Mouse (Mus musculus) limb, embryonic 15.5 days (tissue): ENCODE results near the gene Slc43a3. TPM values are rescaled to one million over a fixed set of nuclear protein-coding genes. Genes with fewer than 3 reads are reported as not detected.

Experiments used
- ATAC-seq: fragments of 200-750 bp; cut with Nextera tagmentation; 2 replicates; pipeline ENCODE4 v1.8.0; 2017; ENCODE audit warnings: low read depth, moderate TSS enrichment; ENCODE audit not compliant: insufficient number of reproducible peaks, low FRiP score, low TSS enrichment
- H3K27ac ChIP-seq: fragments of 300-500 bp; sonication (generic); 2 replicates; pipeline ENCODE4 v1.5.1; 2015; ENCODE audit warnings: moderate library complexity, mild to moderate bottlenecking, inconsistent platforms
- H3K27me3 ChIP-seq: fragments of 300-500 bp; sonication (generic); 2 replicates; pipeline ENCODE4 v1.6.1; 2015; ENCODE audit warnings: inconsistent platforms
- H3K36me3 ChIP-seq: fragments of 300-500 bp; sonication (generic); 2 replicates; pipeline ENCODE4 v1.6.1; 2015; ENCODE audit warnings: inconsistent platforms
- H3K4me1 ChIP-seq: fragments of 300-500 bp; sonication (generic); 2 replicates; pipeline ENCODE4 v1.6.1; 2015; ENCODE audit warnings: inconsistent platforms
- H3K4me2 ChIP-seq: fragments of 300-500 bp; sonication (generic); 2 replicates; pipeline ENCODE4 v1.6.1; 2015; ENCODE audit warnings: mild to moderate bottlenecking, inconsistent platforms
- H3K4me3 ChIP-seq: fragments of 300-500 bp; sonication (generic); 2 replicates; pipeline ENCODE4 v1.5.1; 2015; ENCODE audit warnings: mild to moderate bottlenecking, inconsistent platforms
- H3K9ac ChIP-seq: fragments of 300-500 bp; sonication (generic); 2 replicates; pipeline ENCODE4 v1.6.1; 2015; ENCODE audit warnings: inconsistent platforms
- H3K9me3 ChIP-seq: fragments of 300-500 bp; sonication (generic); 2 replicates; pipeline ENCODE4 v1.6.1; 2016; ENCODE audit warnings: inconsistent platforms
- WGBS: fragments of 180-500 bp; shearing (Covaris S2); methylation state at CpG from one replicate; pipeline ENCODE4 v1.1.7; 2015; 5-methylcytosine and 5-hydroxymethylcytosine counted together
- microRNA-seq: library from miRNA; unstranded; fragments of <30 nt; microRNA quantifications from one replicate; pipeline ENCODE4, GENCODE M21; 2016
- polyA plus RNA-seq: library from polyadenylated mRNA; unstranded; fragments of >200 nt; fragmentation: Nextera tagmentation; extraction: Ambion mirVana; gene quantifications from 2 replicates; pipeline ENCODE4 v1.2.1, GENCODE M21; 2015

Slc43a3 gene
- polyA plus RNA-seq, 1 experiment from 2014 or later, result 32.4 TPM

DNA sequence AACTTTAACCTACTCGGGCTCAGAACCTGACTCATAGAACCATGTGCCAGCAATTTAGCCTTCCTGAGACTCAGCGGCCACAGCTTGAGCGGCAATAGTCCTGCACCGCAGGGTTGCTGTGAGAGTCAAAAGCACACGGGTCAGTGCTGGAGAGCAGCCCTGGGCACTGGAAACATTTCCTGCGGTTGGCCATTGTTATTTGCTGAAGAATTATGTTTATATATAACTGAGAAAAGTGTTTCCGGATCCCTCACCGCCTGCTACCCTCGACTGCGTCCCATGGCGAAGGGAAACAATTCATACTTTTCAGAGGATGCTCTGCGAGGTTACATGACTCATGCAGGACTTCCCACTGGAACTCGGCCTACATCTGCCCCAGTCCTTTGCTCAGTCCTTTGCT, 65.1 kb downstream of the Slc43a3 start:
- Histone ChIP-seq H3K27ac (no peak overlapping the region), H3K4me2 (no peak overlapping the region), H3K27me3 (no peaks in the 10 kb centered on the region), H3K9ac (no peak overlapping the region), H3K4me3 (no peak overlapping the region), H3K4me1 (no peaks in the 10 kb centered on the region; the same call in 1 of the 2 replicates), H3K9me3 (no peaks in the 10 kb centered on the region), H3K36me3 (no peaks in the 10 kb centered on the region)
- no peak for ATAC-seq
- WGBS, result 85% methylated on average over 13 of the region's 13 CpGs

DNA sequence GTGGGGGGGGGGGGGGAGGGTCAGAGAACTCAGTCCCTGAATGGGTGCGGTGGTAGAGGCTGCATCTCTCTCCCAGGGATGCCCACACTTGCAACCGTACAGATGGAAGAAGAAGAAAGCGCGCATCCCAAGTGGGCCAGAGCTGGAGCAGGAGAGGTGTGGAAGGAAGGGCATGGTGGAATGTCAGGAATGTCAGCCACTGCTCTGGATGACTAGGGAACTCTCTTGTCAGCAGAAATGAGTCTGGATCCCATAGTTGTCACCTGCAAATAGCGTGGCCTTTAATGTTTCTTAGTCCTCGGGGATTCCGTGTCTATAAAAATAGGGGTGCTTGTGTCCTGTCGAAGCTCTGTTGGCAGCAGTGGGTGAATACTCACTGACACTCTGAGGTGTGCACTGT, 66.2 kb downstream of the Slc43a3 start:
- H3K9me3 ChIP-seq, result no peaks in the 10 kb centered on the region
- no peak overlapping the region for H3K9ac ChIP-seq
- H3K4me3 ChIP-seq, result no peak overlapping the region
- no peaks in the 10 kb centered on the region; the same call in 1 of the 2 replicates for H3K4me1 ChIP-seq
- WGBS, result 61% methylated on average over 8 of the region's 8 CpGs
- no peaks in the 10 kb centered on the region for H3K27me3 ChIP-seq
- H3K27ac ChIP-seq, result no peak overlapping the region
- no peaks in the 10 kb centered on the region for H3K36me3 ChIP-seq
- H3K4me2 ChIP-seq, result no peak overlapping the region
- ATAC-seq, result no peak

DNA sequence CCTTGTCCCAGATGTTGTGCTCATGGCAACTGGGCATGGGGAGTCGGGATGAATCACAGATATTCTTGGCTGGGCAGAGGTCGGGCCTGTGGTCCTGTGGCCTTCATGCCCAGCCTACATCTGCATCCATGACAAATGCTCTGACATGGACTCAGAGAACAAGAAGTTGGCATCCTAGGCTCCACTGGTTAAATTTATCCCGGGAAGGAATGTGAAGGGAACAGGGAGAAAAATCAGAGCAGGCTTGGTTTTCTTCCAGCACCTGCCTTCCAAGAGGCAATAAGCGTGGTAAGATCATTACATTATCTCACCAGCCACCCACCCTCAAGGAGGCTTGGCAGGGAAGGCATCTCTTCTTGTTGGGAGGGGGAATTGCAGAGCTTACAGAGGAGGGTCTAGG, 68.0 kb downstream of the Slc43a3 start:
- no peaks in the 10 kb centered on the region for H3K36me3 ChIP-seq
- no peaks in the 10 kb centered on the region; the same call in 1 of the 2 replicates for H3K4me1 ChIP-seq
- no peaks in the 10 kb centered on the region for H3K9me3 ChIP-seq
- WGBS, result 76% methylated on average over 4 of the region's 4 CpGs
- no peak overlapping the region for H3K9ac ChIP-seq
- H3K4me3 ChIP-seq, result no peak overlapping the region
- no peak overlapping the region for H3K27ac ChIP-seq
- no peak overlapping the region for H3K4me2 ChIP-seq
- H3K27me3 ChIP-seq, result no peaks in the 10 kb centered on the region
- no peak for ATAC-seq

DNA sequence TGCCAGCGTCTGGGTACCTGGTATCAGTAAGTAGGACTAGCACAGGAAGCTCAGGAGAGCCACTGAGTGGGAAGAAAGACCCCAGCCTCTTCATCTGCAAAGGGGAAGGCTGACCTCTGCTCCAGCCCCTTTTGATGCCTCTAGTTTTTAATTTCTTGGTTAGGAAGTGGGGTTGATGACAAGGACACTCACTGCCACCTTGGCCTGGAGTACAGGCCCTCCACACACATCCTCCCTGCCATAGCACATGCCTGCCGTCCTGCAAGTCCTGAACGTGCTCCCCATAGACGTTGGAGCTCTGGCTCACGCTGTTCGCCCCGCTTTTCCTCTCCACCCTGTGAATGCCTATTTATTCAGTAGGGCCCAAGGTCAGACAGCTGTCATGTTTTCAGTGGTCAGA, 70.2 kb downstream of the Slc43a3 start:
- 84% methylated on average over 7 of the region's 7 CpGs for WGBS
- ATAC-seq, result no peak
- H3K36me3 ChIP-seq, result no peaks in the 10 kb centered on the region

DNA sequence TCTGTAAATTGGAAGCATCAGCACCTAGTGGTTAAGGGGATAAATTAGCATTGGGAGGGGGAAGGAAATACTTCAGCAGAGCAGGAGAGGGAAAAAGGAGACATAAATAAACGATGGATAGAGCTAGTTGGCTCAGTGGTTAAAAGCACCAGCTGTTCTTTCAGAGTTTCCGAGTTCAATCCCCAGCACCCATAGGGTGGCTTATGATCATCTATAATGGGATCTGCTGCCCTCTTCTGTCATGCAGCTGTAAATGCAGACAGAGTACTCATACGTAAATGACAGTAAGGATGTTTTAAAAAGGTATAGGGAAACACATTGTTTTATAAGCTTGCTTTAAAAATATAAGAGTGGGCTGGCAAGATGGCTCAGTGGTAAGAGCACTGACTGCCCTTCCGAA, 71.3 kb downstream of the Slc43a3 start:
- Histone ChIP-seq H3K4me2 (no peak overlapping the region), H3K27me3 (no peaks in the 10 kb centered on the region), H3K4me1 (no peaks in the 10 kb centered on the region), H3K4me3 (no peak overlapping the region), H3K9ac (no peak overlapping the region), H3K36me3 (no peaks in the 10 kb centered on the region), H3K9me3 (no peaks in the 10 kb centered on the region), H3K27ac (no peak overlapping the region)
- ATAC-seq, result no peak
- 23% methylated on average over 4 of the region's 4 CpGs for WGBS

More for the DNA sequence above, 70.2 kb downstream of the Slc43a3 start:
- no peaks in the 10 kb centered on the region for H3K9me3 ChIP-seq
- no peak overlapping the region for H3K27ac ChIP-seq
- H3K9ac ChIP-seq, result no peak overlapping the region
- H3K4me2 ChIP-seq, result no peak overlapping the region
- no peaks in the 10 kb centered on the region for H3K27me3 ChIP-seq
- no peaks in the 10 kb centered on the region for H3K4me1 ChIP-seq
- no peak overlapping the region for H3K4me3 ChIP-seq

Small RNAs within 50 kb of the gene (microRNA-seq; reads per million reads assigned to microRNA genes)
- gene Gm24332, result not detected

Other genes starting within 250 kb of the Slc43a3 start
- 32.1 and 32.5 TPM in 2 replicates for gene Zdhhc5, start 221.4 kb upstream of the Slc43a3 start, polyA plus RNA-seq
- gene Clp1, start 209.2 kb upstream of the Slc43a3 start, polyA plus RNA-seq, result 26.8 and 28.7 TPM in 2 replicates
- 5.7 and 7.1 TPM in 2 replicates for gene Ypel4, start 202.5 kb upstream of the Slc43a3 start, polyA plus RNA-seq
- gene Gm19426, start 192.9 kb upstream of the Slc43a3 start, polyA plus RNA-seq, result 6.5 and 7.0 TPM in 2 replicates
- 47.0 and 55.8 TPM in 2 replicates for gene Serping1, start 161.1 kb upstream of the Slc43a3 start, polyA plus RNA-seq
- 45.5 and 49.2 TPM in 2 replicates for gene Ube2l6, start 137.8 kb upstream of the Slc43a3 start, polyA plus RNA-seq
- gene Smtnl1, start 113.9 kb upstream of the Slc43a3 start, polyA plus RNA-seq, result 0.76 and 3.4 TPM in 2 replicates
- 45.0 and 49.8 TPM in 2 replicates for gene Timm10, start 109.6 kb upstream of the Slc43a3 start, polyA plus RNA-seq
- 14.5 and 16.5 TPM in 2 replicates for gene Slc43a1, start 97.7 kb upstream of the Slc43a3 start, polyA plus RNA-seq
- gene Rtn4rl2, start 49.9 kb upstream of the Slc43a3 start, polyA plus RNA-seq, result 0.96 TPM in 2 replicates
- 0.18 TPM in 1 of 2 replicates, not detected in the other for gene Prg2, start 43.9 kb downstream of the Slc43a3 start, polyA plus RNA-seq
- not detected in 2 replicates for gene Prg3, start 51.6 kb downstream of the Slc43a3 start, polyA plus RNA-seq
- gene Ssrp1, start 100.7 kb downstream of the Slc43a3 start, polyA plus RNA-seq, result 235 and 238 TPM in 2 replicates
- 0.19 and 0.58 TPM in 2 replicates for gene P2rx3, start 100.9 kb downstream of the Slc43a3 start, polyA plus RNA-seq
- 65.1 and 74.1 TPM in 2 replicates for gene Tnks1bp1, start 111.4 kb downstream of the Slc43a3 start, polyA plus RNA-seq
- gene Aplnr, start 199.6 kb downstream of the Slc43a3 start, polyA plus RNA-seq, result 54.1 and 62.0 TPM in 2 replicates